Mouse (Mus musculus) spleen, adult 2 months (tissue): ENCODE results near the gene Erc2. TPM values are rescaled to one million over a fixed set of nuclear protein-coding genes. Genes with fewer than 3 reads are reported as not detected.

Experiments used
- DNase-seq, 2 experiments: peaks; one replicate each; pipeline versions ENCODE4 v3.0.0 to v3.0.0-alpha.2; 2012 to 2021; ENCODE audit warnings: low spot score in 2 of 2, low read depth in 1 of 2
- H3K27ac ChIP-seq: fragments of 200-500 bp; 2 replicates; pipeline ENCODE4 v1.5.1; 2012; ENCODE audit warnings: low read length, inconsistent platforms; ENCODE audit not compliant: insufficient read depth
- H3K27me3 ChIP-seq: fragments of 200-500 bp; 2 replicates; pipeline ENCODE4 v1.6.1; 2012; ENCODE audit warnings: mild to moderate bottlenecking, moderate library complexity, low read length, inconsistent platforms; ENCODE audit not compliant: control insufficient read depth, insufficient read depth
- H3K36me3 ChIP-seq: fragments of 200-500 bp; 2 replicates; pipeline ENCODE4 v1.6.1; 2012; ENCODE audit warnings: mild to moderate bottlenecking, low read length, inconsistent platforms; ENCODE audit not compliant: control insufficient read depth, insufficient read depth
- H3K4me1 ChIP-seq: fragments of 200-500 bp; 2 replicates; pipeline ENCODE4 v1.6.1; 2011; ENCODE audit warnings: inconsistent platforms; ENCODE audit not compliant: control insufficient read depth, insufficient read depth, insufficient read length
- H3K4me3 ChIP-seq: fragments of 200-500 bp; 2 replicates; pipeline ENCODE4 v1.5.1; 2011; ENCODE audit warnings: mild to moderate bottlenecking, inconsistent platforms; ENCODE audit not compliant: insufficient read depth, insufficient read length; ENCODE audit errors: extremely low read depth
- CTCF ChIP-seq: fragments of 200-500 bp; IDR thresholded peaks from 2 replicates; pipeline ENCODE4 v1.5.1; 2011; ENCODE audit warnings: mild to moderate bottlenecking, inconsistent platforms; ENCODE audit not compliant: insufficient read depth, insufficient read length, insufficient replicate concordance; ENCODE audit errors: extremely low read depth
- POLR2A ChIP-seq: fragments of 200-500 bp; IDR thresholded peaks from 2 replicates; pipeline ENCODE4 v1.6.1; 2011; ENCODE audit warnings: low read depth, low read length, inconsistent platforms
- WGBS: fragments of 180-500 bp; shearing (Covaris S2); methylation state at CpG from one replicate; pipeline ENCODE4 v1.1.7; 2018; 5-methylcytosine and 5-hydroxymethylcytosine counted together
- polyA plus RNA-seq: library from polyadenylated mRNA; depleted of rRNA; stranded (reverse); fragments of >200 nt; gene quantifications from 2 replicates; pipeline ENCODE4 v1.2.3, GENCODE M21; 2012

Erc2 gene
- polyA plus RNA-seq, 1 experiment = 0.11 TPM

GRCm38 (mm10) chr14:27822566-27822965 lies 200.3 kb downstream of the Erc2 start:
- no peak for DNase-seq
- no peak overlapping the region for H3K27ac ChIP-seq
- no peaks in the 10 kb centered on the region for H3K4me1 ChIP-seq
- H3K4me3 ChIP-seq = no peak overlapping the region
- H3K27me3 ChIP-seq = no peaks in the 10 kb centered on the region
- H3K36me3 ChIP-seq = no peaks in the 10 kb centered on the region
- no peak for TF ChIP-seq CTCF
- no peak for TF ChIP-seq POLR2A
- 86% methylated on average over 6 of the region's 6 CpGs for WGBS

GRCm38 (mm10) chr14:27823048-27823447 lies 200.8 kb downstream of the Erc2 start:
- Histone ChIP-seq H3K4me3 (no peak overlapping the region), H3K27ac (no peak overlapping the region), H3K4me1 (no peaks in the 10 kb centered on the region), H3K27me3 (no peaks in the 10 kb centered on the region), H3K36me3 (no peaks in the 10 kb centered on the region)
- 71% methylated on average over 3 of the region's 3 CpGs for WGBS
- no peak for DNase-seq
- TF ChIP-seq CTCF (no peak), POLR2A (no peak)

GRCm38 (mm10) chr14:27823897-27824296 lies 201.7 kb downstream of the Erc2 start:
- WGBS = 87% methylated on average over 6 of the region's 6 CpGs
- Histone ChIP-seq H3K27ac (no peak overlapping the region), H3K4me3 (no peak overlapping the region), H3K27me3 (no peaks in the 10 kb centered on the region), H3K4me1 (no peaks in the 10 kb centered on the region), H3K36me3 (no peaks in the 10 kb centered on the region)
- no peak for TF ChIP-seq CTCF
- no peak for TF ChIP-seq POLR2A
- no peak for DNase-seq

GRCm38 (mm10) chr14:27826829-27827228 lies 204.6 kb downstream of the Erc2 start:
- Histone ChIP-seq H3K36me3 (no peaks in the 10 kb centered on the region), H3K27ac (no peak overlapping the region), H3K27me3 (no peaks in the 10 kb centered on the region), H3K4me3 (no peak overlapping the region), H3K4me1 (no peaks in the 10 kb centered on the region)
- DNase-seq = no peak
- TF ChIP-seq CTCF (no peak), POLR2A (no peak)
- WGBS = 72% methylated on average over 1 of the region's 1 CpGs

GRCm38 (mm10) chr14:27828089-27828488 lies 205.9 kb downstream of the Erc2 start:
- TF ChIP-seq CTCF = no peak
- TF ChIP-seq POLR2A = no peak
- Histone ChIP-seq H3K36me3 (no peaks in the 10 kb centered on the region), H3K27ac (no peak overlapping the region), H3K4me1 (no peaks in the 10 kb centered on the region), H3K4me3 (no peak overlapping the region), H3K27me3 (no peaks in the 10 kb centered on the region)
- WGBS = 80% methylated on average over 2 of the region's 2 CpGs
- no peak for DNase-seq

- WGBS = 89% methylated on average over 4 of the region's 4 CpGs
Measured at GRCm38 (mm10) chr14:27832196-27832595, 210.0 kb downstream of the Erc2 start.

GRCm38 (mm10) chr14:27835351-27835750 lies 213.1 kb downstream of the Erc2 start:
- Histone ChIP-seq H3K27ac (no peak overlapping the region), H3K36me3 (no peaks in the 10 kb centered on the region), H3K27me3 (no peaks in the 10 kb centered on the region), H3K4me1 (no peaks in the 10 kb centered on the region), H3K4me3 (no peak overlapping the region)
- TF ChIP-seq CTCF = no peak
- no peak for TF ChIP-seq POLR2A
- DNase-seq = no peak
- 78% methylated on average over 1 of the region's 1 CpGs for WGBS

More at GRCm38 (mm10) chr14:27832196-27832595, 210.0 kb downstream of the Erc2 start:
- no peaks in the 10 kb centered on the region for H3K27me3 ChIP-seq
- H3K36me3 ChIP-seq = no peaks in the 10 kb centered on the region
- H3K4me1 ChIP-seq = no peaks in the 10 kb centered on the region
- no peak for DNase-seq
- no peak overlapping the region for H3K27ac ChIP-seq
- TF ChIP-seq CTCF (no peak), POLR2A (no peak)
- H3K4me3 ChIP-seq = no peak overlapping the region
